Mouse (Mus musculus) CH12.LX (cell line): ENCODE results near the gene Dennd2a. TPM values are rescaled to one million over a fixed set of nuclear protein-coding genes. Genes with fewer than 3 reads are reported as not detected.

ENCODE experiments used
- DNase-seq: peaks from one replicate; pipeline ENCODE4 v3.0.0-alpha.2; 2013; ENCODE audit errors: extremely low read depth
- H3K27ac ChIP-seq: 2 replicates; pipeline ENCODE4 v1.5.1; 2012; ENCODE audit warnings: low read depth, mild to moderate bottlenecking, control low read depth, moderate library complexity; ENCODE audit not compliant: insufficient read depth
- H3K27me3 ChIP-seq: replicated peaks from 2 replicates; pipeline ENCODE3; 2012; ENCODE audit warnings: inconsistent platforms
- H3K36me3 ChIP-seq, 2 experiments: replicated peaks in 1 of 2; 2 replicates each; pipeline versions ENCODE3 to v1.6.1; 2012; ENCODE audit warnings: inconsistent platforms in 1 of 2, low read length in 1 of 2, mild to moderate bottlenecking in 1 of 2, mixed read lengths in 1 of 2, moderate library complexity in 1 of 2; ENCODE audit not compliant: control insufficient read depth in 1 of 2, insufficient read depth in 1 of 2
- H3K4me1 ChIP-seq, 2 experiments: 2 replicates each; pipeline ENCODE4 v1.6.1; 2012; ENCODE audit warnings: inconsistent platforms in 1 of 2, moderate library complexity in 1 of 2; ENCODE audit not compliant: insufficient read depth in 2 of 2, control insufficient read depth in 1 of 2
- H3K4me2 ChIP-seq: 2 replicates; pipeline ENCODE4 v1.6.1; 2012; ENCODE audit warnings: low read depth, mild to moderate bottlenecking, control low read depth; ENCODE audit not compliant: poor library complexity, insufficient read depth, severe bottlenecking
- H3K4me3 ChIP-seq, 3 experiments: fragments of 150-350 bp in 1 of 3; sonication (generic) in 1 of 3; replicated peaks in 1 of 3; 2 replicates each; pipeline versions ENCODE3 to v1.5.1; 2011 to 2012; ENCODE audit warnings: low read depth in 2 of 3, low read length in 2 of 3, mild to moderate bottlenecking in 2 of 3, moderate library complexity in 2 of 3, control low read depth in 1 of 3, improper control_type of control experiment in 1 of 3, inconsistent platforms in 1 of 3, mixed read lengths in 1 of 3; ENCODE audit not compliant: poor library complexity in 1 of 3
- H3K79me2 ChIP-seq: replicated peaks from 2 replicates; pipeline ENCODE4 v1.6.1; 2012; ENCODE audit warnings: mild to moderate bottlenecking, moderate library complexity; ENCODE audit not compliant: control insufficient read depth, poor library complexity, insufficient read depth, severe bottlenecking; ENCODE audit errors: extremely low read depth
- H3K9ac ChIP-seq: 2 replicates; pipeline ENCODE4 v1.6.1; 2012; ENCODE audit warnings: low read depth, mild to moderate bottlenecking, control low read depth, moderate library complexity; ENCODE audit not compliant: insufficient read depth
- H3K9me3 ChIP-seq: replicated peaks from 2 replicates; pipeline ENCODE3; 2012; ENCODE audit warnings: low read length, inconsistent platforms, mixed read lengths
- BHLHE40 ChIP-seq: IDR thresholded peaks from 2 replicates; pipeline ENCODE4 v1.6.1; 2011; ENCODE audit warnings: mild to moderate bottlenecking, low read depth, low read length, improper control_type of control experiment
- CHD2 ChIP-seq: IDR thresholded peaks from 2 replicates; pipeline ENCODE4 v1.6.1; 2011; ENCODE audit warnings: low read length, improper control_type of control experiment
- CTCF ChIP-seq, 2 experiments: IDR thresholded peaks in 1 of 2; conservative IDR thresholded peaks in 1 of 2; 2 replicates each; pipeline ENCODE4 v1.5.1; 2011 to 2012; ENCODE audit warnings: low read depth in 2 of 2, low read length in 2 of 2, improper control_type of control experiment in 1 of 2, inconsistent platforms in 1 of 2, mild to moderate bottlenecking in 1 of 2, moderate library complexity in 1 of 2
- E2F4 ChIP-seq: IDR thresholded peaks from 2 replicates; pipeline ENCODE4 v1.6.1; 2011; ENCODE audit warnings: low read depth, low read length, improper control_type of control experiment; ENCODE audit not compliant: insufficient replicate concordance
- ELF1 ChIP-seq: IDR thresholded peaks from 2 replicates; pipeline ENCODE4 v1.6.1; 2014; ENCODE audit warnings: low read depth, mild to moderate bottlenecking, inconsistent platforms, low read length, improper control_type of control experiment
- IRF4 ChIP-seq: IDR thresholded peaks from 2 replicates; pipeline ENCODE4 v1.6.1; 2014; ENCODE audit warnings: low read depth, mild to moderate bottlenecking, inconsistent platforms, low read length, improper control_type of control experiment
- KAT2A ChIP-seq: IDR thresholded peaks from 2 replicates; pipeline ENCODE4 v1.6.1; 2012; ENCODE audit warnings: low read length, improper control_type of control experiment, inconsistent platforms; ENCODE audit not compliant: insufficient replicate concordance
- MYC ChIP-seq: IDR thresholded peaks from 2 replicates; pipeline ENCODE4 v1.6.1; 2011; ENCODE audit warnings: low read depth, mild to moderate bottlenecking, improper control_type of control experiment, low read length
- PAX5 ChIP-seq: IDR thresholded peaks from 2 replicates; pipeline ENCODE4 v1.6.1; 2012; ENCODE audit warnings: low read length, inconsistent platforms, mixed read lengths
- POLR2AphosphoS2 ChIP-seq: IDR thresholded peaks from 2 replicates; pipeline ENCODE4 v1.6.1; 2011; ENCODE audit warnings: low read depth, low read length, improper control_type of control experiment
- TBP ChIP-seq: conservative IDR thresholded peaks from 2 replicates; pipeline ENCODE4 v1.6.1; 2011; ENCODE audit warnings: low read depth, low read length, improper control_type of control experiment
- ZKSCAN1 ChIP-seq: IDR thresholded peaks from 2 replicates; pipeline ENCODE4 v1.6.1; 2012; ENCODE audit warnings: low read depth, inconsistent platforms, low read length, improper control_type of control experiment, borderline replicate concordance
- ZMIZ1 ChIP-seq: IDR thresholded peaks from 2 replicates; pipeline ENCODE4 v1.6.1; 2012; ENCODE audit warnings: low read depth, mild to moderate bottlenecking, inconsistent platforms, low read length, improper control_type of control experiment
- ZNF384 ChIP-seq: IDR thresholded peaks from 2 replicates; pipeline ENCODE4 v1.6.1; 2012; ENCODE audit warnings: low read depth, low read length, improper control_type of control experiment, inconsistent platforms
- dilution Hi-C: fragments of 300-500 bp; cut with MboI; formaldehyde crosslinking; loops from 2 replicates; pipeline ENCODE4 v1.14.3; 2020; ENCODE audit warnings: low sequenced_read_pairs; ENCODE audit not compliant: extremely low pct_unique_long_range_greater_than_20kb, extremely low pct_ligation_motif_present
- in situ Hi-C: fragments of 300-500 bp; cut with MboI; formaldehyde crosslinking; loops from 3 replicates; pipeline ENCODE4 v1.14.3; 2019; ENCODE audit warnings: low sequenced_read_pairs, low pct_ligation_motif_present, low pct_unique_long_range_greater_than_20kb, mixed read lengths
- polyA plus RNA-seq: library from polyadenylated mRNA; unstranded; fragments of >175 nt; gene quantifications from 2 replicates; pipeline ENCODE4 v1.2.1, GENCODE M21; 2012; ENCODE audit warnings: low read depth; ENCODE audit not compliant: insufficient read length
- total RNA-seq, 2 experiments: library from RNA; depleted of rRNA; stranded (reverse); fragments of 300-350 nt in 1 of 2; fragments of >200 nt in 1 of 2; gene quantifications; 2 replicates each; pipeline ENCODE4 v1.2.3; 2012 to 2014

The Dennd2a gene
- total and polyA plus RNA-seq, 3 experiments, result 3.7 to 10.6 (median 9.1) TPM

- TF ChIP-seq POLR2AphosphoS2 (no peak; the same call in 1 of the 2 replicates), E2F4 (no peak), ZMIZ1 (no peak), PAX5 (no peak), IRF4 (peak; percentile 92), KAT2A (no peak), TBP (peak; percentile 81), CHD2 (peak; percentile 96), CTCF (conservative IDR thresholded peaks at IDR 0.05 in 1 of 2, IDR thresholded peaks at IDR 0.05 in 1 of 2; ENCODE audit: low read depth in 2 of 2, low read length in 2 of 2) (no peak), BHLHE40 (peak; percentile 74), ELF1 (peak; percentile 64)
These were observed 5.6 kb downstream of the Dennd2a start (continued) for GRCm38 (mm10) chr6:39551981-39552636.

- Histone ChIP-seq H3K9me3 (no peaks in the 10 kb centered on the region), H3K27ac (no peak overlapping the region), H3K36me3 (peaks cover 4 to 21% of the 10 kb centered on the region in 2 experiments), H3K79me2 (no peaks in the 10 kb centered on the region; the same call in 1 of the 2 replicates), H3K9ac (no peak overlapping the region), H3K4me1 (peaks cover 0 to 25% of the 10 kb centered on the region in 2 experiments; a peak in 3 of 4 replicates), H3K27me3 (no peaks in the 10 kb centered on the region), H3K4me3 (no peak overlapping the region), H3K4me2 (no peak overlapping the region)
- dilution Hi-C loops, result no loop called here
- in situ Hi-C loops, result no loop called here
- TF ChIP-seq ZKSCAN1, result no peak
- TF ChIP-seq ZNF384, result no peak
- no peak for TF ChIP-seq MYC
- no peak for DNase-seq
These were observed 9.6 kb downstream of the Dennd2a start for GRCm38 (mm10) chr6:39548030-39548429.

- no peaks in the 10 kb centered on the region for H3K27me3 ChIP-seq
- H3K4me3 ChIP-seq, result no peak overlapping the region
- H3K79me2 ChIP-seq, result no peaks in the 10 kb centered on the region
- in situ Hi-C loops, result no loop called here
- H3K36me3 ChIP-seq, result peaks cover 7 to 35% of the 10 kb centered on the region in 2 experiments
- no peak overlapping the region for H3K4me2 ChIP-seq
- peaks cover 0 to 21% of the 10 kb centered on the region in 2 experiments; a peak in 2 of 4 replicates for H3K4me1 ChIP-seq
- H3K9ac ChIP-seq, result no peak overlapping the region
- no peak for DNase-seq
- no peaks in the 10 kb centered on the region for H3K9me3 ChIP-seq
- no peak for TF ChIP-seq POLR2AphosphoS2
- dilution Hi-C loops, result no loop called here
- H3K27ac ChIP-seq, result no peak overlapping the region
These were observed 12.2 kb downstream of the Dennd2a start for GRCm38 (mm10) chr6:39545474-39545873.
